Mouse (Mus musculus) lung, postnatal 14 days (tissue): ENCODE data around the gene Itprid2.
"Not testable (repeated sequence)": the region's sequence is repeated elsewhere in the genome, so short reads cannot be mapped to it uniquely, and the experiment has no call there.

Experiments
- DNase-seq: peaks from one replicate; pipeline ENCODE4 v3.0.0; 2021

Gene Itprid2

DNA sequence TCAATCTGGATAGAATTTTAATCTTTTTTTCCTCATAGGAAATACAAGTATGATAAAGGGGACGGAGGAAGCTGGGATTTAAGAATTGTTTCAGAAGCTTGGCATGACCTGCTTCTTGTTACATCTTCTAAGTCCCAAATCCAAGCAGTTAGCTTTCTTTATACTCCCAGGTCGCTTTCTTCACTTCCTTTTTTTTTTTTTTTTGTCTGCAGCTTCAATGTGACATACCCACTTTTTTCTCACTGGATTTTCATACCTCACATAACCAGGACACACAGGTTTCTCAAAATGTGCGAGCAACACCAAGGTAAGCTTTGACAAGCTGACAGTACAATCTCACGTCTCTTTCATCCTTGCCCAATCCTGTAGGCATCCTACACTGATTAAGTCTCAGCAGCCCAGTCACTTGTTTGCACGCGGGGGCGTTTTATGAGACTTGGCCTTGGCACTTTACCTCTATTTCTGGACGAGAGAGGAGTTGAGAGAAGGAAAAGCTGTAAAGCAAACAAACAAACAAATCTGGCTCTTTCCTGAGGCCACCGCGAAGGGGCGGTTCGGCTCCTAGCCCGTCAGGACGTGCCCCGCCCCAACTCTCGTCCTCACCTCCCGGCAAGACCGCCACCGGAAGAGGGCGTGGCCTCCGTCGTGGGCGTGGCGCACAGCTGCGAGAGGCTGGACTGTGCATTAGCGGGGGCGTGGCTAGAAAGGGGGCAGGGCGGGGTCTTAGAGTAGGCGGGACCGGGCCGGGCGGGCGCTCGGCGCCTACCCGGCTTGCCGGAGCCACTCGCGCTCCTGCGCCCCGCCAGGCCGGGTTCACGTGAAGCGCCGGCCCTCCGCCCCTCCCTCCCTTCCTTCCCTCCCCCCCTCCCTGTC, at the start of gene Itprid2:
Gene Itprid2 (plus strand): TSS at position 825 of the 873 bp plus-strand sequence.
- DNase-seq: peak; percentile 100

DNA sequence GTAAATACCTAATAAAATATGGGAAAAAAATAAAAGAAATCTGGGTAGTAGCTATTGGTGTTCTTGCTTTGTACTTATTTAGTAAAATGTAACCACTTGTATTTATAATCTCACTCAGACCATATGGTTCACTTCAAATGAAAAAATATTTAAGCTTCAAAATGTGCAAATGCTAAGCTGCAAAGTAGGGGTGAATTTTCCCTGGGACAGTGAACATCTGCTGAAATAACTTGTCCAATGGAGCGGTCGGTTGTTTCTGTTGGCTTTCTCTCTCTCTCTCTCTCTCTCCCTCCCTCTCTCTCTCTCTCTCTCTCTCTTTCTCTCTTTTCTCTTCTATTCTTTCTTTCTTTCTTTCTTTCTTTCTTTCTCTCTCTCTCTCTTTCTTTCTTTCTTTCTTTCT, 39.0 kb upstream of the Itprid2 start:
- DNase-seq: no peak

DNA sequence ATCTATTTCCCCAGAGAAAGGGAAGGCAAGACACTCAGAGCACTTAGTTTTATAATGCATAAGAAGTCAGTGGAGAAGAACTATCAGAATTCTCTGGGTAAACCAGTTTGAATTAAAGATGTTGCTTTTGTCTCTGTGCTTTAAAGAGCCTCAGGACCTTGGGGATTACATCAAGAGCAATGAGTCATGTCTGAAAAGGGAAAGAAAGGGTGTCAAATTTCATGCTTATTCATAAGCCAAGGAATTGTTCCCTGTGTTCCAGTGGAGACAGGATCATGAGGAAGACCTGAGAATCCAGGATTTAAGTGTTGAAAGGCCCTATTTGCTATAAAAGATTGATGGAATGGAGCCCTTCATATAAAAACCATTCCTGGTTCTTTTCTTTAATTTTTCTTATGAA, 38.1 kb upstream of the Itprid2 start:
- no peak for DNase-seq

DNA sequence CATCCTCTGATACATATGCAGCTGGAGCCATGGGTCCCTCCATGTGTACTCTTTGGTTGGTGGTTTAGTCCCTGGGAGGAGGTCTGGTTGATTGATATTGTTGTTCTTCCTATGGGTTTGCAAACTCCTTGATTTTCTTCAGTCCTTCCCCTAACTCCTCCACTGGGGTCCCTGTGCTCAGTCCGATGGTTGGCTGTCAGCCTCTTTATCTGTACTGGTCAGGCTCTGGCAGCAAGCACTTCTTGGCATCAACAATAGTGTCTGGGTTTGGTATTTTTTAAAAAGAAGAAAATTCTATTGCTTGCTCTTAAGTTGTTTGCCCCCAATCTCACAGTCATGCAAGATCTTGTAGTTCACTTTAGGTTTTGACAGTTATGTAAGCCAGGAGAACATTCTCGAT, 34.0 kb upstream of the Itprid2 start:
- DNase-seq: not testable (repeated sequence)

DNA sequence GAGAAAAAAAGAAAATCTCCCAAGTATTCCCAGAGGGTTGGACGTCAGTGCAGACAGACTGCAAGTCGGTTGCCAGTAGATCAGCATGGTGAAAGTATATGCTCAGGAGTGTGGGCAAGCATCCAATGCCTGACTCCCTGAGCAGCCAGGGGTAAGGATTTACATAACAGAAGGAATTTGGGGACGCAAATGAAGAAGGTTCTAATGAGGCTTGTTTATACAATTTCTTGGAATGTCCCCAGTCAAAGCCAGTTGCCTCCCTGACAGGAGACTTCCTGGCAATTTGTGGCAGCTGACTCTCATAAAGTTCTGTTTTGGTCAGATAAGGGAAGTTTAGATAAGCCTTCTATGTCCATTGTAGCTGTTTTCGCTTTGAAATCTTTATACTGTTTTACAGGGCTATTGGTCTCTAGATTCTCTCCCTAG, 33.4 kb upstream of the Itprid2 start:
- peak; percentile 4 for DNase-seq

DNA sequence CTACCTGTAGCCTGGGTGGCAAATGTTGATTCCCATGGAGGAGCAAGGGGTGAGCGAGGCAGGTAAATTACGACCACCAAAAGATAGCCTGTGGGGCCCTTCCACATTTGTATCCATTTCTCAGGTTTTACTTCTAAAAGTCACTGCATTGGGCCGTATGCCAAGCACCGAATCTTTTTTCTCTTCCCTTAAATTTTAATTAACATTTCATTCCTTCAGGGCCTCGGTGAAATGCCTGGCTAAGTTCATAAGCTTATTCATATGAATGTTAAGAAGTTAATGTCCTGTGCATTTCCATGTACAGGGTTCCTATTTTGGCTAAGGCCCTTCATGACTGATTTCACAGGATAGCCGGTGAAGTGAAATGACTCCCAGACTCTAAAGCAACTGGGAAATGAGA, 32.8 kb upstream of the Itprid2 start:
- DNase-seq: no peak

DNA sequence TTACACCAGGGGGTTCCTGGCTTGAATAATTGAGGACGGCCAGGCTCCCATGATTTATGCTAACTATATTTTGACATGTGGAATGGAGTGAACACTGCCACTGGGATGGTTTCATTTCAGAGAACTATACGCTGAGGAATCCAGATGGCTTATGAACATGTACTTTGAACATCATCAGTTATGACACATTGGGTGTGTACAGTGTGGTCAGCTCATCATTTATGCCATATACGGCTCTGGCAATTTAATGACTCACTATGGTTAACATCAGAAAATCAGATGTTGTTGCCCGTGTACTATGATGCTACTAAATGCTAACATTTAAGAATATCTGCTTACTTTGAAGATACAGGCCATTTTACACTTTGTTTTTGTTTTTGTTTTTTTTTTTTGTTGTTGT, 31.8 kb upstream of the Itprid2 start:
- no peak for DNase-seq

DNA sequence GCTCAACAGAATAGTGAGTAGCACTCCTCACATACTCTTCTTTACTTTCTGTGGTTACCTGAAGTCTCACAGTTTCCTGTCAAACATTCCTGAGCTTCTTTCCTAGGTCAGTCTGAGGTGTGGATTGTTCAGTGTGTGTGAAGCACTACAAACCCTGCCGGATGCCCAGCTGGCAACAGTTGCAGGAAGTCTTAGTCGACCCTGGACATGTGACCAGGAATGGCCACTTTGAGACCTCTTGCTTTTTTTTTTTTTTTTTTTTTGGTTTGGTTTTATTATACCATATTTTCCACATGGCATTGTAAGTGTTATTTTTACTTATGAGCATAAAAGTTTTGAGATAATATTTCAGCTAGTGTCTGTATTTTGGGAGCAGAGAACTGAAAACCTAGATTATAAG, 29.1 kb upstream of the Itprid2 start:
- no peak for DNase-seq

DNA sequence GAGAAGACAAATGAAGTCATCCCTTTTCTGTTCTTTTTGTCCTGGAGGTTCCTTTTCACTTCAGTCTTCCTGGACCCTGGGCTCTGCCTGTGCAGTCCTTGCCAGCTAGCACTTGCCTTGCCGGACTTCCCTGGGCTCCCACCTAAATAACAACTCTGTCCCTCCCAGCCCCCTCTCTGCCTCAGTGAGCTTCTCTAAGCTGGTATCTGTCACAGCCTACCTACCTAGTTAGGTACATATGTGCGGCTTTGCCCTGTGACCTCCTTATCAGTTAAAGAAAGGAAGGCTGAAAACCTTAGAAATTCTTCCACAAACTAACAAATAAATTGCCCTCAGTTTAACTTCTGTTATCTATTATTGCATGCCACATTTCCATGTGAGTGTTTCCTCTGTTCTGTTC, 28.0 kb upstream of the Itprid2 start:
- no peak for DNase-seq

DNA sequence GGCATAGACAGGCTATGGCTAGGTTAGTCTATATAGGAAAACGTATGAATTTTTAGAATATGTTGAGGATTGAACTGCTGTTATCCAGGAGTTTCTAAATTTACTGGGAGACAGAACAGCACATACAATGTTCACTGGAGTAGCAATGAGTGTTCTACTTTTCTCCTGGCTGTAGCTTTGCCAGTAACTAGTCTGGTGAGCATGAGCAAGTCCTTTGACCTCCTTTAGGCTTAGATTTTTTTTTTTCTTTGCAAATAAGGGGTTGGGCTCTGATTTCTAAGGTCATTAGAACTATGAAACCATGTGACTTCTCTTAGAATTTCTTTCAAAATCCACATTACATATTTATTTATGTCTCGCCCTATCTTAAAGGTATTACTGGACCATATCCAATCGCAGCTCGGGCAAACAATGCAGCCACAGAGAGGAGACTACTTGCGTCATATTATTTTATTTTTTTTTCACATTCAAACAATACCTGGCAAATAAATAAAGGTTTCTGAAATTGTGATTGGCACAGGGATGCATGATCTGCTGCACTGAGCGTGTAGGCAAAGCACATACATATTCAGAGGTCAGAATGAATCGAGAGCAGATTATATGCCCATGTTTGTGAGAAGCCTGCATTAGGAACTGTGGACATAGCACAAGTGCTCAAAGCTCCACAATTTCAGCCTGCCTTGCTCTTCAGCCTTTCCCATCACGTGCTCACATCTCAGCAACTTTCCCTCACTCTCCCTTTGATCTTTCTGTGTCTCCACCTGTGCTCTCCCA, 26.7 kb upstream of the Itprid2 start:
- no peak for DNase-seq

DNA sequence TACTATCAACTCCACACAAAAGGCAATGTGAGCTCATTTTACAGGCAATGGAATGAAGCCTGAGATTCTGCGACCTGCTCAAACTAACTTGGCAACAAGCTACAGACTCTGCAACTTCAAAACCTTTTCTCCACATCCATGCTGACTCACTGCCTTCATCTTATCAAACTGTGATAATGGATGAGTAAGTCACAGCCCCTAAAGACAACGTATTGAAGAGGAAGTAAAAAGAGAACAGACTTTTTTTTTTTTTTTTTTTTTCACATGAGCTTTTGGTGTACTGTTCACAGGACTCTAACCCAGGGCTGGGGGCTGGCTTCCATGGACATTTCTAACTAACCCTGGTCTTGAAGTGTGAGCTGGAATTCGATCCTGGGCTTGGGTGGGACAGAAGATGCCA, 24.3 kb upstream of the Itprid2 start:
- no peak for DNase-seq

DNA sequence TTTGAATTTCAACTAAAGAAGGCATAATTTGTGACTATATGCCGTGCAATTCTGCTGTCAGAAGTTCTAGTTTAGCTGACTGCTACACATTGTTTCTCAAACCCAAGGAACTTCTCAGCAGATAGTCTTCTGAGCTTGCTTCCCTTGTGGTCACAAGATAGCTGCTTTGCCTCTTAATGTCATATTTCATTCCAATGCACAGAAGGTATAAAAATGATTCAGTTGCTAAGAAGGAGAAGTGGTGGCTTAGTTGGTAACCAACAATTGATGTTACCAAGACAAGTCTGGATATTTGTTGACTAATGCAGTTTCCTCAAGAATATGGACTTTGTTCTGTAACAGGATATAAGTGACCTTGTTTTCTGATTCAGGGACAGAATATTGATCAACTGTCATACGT, 17.0 kb upstream of the Itprid2 start:
- DNase-seq: no peak

DNA sequence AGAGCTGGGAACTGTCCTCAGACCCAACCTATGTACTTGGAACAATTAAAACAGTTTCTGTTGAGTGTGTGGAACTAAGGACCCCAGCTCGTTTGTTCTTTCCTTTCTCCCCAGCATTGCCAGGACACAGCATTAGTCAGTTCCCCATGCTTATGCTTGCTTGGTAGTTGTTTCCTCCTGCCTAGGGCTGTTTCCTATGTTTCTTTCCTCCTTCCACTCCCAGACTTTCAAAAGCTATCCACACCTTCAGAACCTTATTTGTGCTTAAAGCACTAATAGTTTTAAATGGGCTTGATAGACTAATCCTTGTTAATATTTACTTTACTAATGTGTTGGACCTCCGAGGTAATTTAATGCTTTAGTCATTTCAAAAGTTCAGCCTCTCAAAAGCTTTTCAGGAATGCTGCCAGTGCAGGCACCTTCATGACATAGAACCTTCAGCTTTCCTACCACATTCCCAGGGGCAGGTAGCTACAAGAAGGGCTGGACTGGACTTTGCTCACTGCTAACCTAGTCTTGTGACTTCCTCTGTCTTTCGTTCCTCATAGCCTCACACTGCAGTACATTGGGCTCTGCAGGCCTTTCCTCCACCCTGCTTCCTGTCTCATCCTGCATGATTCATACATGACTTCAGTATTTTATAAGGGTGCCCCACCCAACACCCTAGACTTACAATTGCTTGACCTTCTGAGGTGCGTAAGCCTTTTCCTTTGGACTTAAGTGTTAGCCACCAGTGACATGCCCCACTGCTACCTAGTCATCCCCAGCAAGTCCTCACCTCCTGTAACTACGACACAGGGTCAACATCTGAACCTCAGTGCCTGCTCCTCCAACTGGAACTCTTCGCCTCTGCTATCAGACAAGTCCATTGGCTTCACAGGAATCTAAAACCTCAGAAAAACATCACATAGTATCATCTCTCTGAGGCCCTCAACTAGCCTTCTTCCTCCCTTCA, 16.3 kb upstream of the Itprid2 start:
- no peak for DNase-seq

DNA sequence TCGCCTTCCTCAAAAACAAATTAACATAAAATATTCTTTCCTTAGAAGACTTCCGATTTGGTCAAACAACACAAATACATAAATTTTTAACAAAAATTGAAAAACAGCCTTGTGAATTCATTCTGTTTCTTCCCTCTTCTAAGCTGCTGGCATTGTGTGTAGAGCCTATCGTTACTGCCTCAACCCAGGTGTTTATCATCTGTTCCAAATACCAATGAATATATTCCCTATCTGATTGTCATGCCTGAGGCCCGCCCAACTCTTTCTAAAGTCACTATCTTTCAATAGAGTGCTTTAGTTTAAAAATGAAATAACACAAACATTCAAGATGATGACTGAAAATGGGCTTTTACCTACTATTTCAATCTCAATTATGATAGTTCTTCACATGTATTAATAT, 11.9 kb upstream of the Itprid2 start:
- no peak for DNase-seq

DNA sequence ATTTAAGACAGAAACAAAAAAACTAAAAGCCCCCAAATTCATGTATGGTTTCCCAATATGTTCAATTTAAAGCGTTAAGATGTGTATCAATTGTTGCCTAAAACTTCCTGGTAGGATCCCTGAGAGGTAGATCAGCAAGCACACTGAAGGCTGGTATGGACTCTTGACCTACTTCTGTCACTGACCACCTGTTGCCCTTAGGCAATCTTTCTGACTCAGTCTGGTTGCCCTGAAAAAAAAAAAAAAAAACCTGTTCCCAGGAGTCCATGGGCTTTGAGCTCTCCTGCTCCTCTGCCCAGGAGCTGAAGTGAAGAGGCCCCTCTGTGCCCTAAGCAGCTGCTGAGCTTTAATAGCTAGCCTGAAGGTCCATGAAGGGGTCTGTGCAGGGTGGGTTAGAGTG, 7.5 kb upstream of the Itprid2 start:
- no peak for DNase-seq

DNA sequence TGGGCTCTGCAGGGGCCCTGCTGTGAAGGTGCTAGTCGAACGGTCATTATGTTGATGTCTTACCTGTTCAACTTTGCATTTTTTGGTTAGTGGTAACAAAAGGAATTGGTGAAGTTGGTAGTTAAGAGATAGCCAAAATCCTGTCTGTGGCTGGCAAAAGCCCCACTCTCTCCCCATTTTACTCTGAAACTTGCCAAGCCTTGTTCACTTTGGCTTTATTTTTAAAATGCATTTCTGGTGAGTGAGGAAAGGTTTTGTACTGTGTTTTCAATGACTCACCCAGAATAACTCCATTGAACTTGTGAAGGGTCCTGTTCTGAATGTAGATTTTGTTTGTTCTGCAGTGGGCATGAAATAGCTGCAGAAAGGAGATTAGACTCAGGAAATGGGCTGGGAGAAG, 4.9 kb upstream of the Itprid2 start:
- DNase-seq: no peak

DNA sequence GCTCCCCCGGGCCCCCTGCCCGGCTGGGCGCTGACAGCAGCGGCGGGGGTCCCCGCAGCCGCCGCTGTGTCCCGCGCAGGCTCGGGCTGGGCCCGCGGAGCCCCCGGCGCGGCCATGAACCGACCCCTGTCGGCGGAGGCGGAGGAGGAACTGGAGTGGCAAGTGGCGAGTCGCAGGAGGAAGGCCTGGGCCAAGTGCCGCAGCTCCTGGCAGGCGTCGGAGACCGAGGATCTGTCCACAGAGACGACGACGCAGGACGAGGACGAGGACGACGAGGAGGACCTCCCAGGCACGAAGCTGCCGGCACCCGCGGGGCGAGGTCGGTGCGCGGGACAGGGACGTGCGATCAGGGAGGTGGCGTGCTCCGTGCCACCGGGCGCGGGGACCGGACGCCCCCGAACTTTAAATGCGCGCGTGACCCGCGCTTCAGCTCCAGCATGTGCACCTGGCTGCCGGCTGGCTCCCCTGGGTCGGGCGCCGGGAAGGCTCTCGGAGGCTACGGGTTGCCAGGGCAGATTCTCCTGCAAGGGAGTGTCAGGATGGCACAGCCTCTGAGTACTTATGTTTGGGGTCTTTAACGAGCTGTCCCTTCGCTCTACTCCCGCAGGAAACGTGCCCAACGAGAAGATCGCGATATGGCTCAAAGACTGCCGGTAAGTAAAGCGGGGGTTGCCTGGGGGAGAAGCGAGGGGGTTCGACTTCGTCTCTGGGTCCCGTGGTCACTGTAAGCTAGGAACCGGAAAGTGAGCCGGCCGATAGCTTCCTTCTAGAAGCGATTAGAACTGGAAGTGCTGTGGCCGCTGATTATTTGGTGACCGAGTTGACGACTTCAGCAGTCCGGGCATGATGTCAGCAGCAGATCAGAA, 507 bp downstream of the Itprid2 start:
- peak; percentile 67 for DNase-seq

DNA sequence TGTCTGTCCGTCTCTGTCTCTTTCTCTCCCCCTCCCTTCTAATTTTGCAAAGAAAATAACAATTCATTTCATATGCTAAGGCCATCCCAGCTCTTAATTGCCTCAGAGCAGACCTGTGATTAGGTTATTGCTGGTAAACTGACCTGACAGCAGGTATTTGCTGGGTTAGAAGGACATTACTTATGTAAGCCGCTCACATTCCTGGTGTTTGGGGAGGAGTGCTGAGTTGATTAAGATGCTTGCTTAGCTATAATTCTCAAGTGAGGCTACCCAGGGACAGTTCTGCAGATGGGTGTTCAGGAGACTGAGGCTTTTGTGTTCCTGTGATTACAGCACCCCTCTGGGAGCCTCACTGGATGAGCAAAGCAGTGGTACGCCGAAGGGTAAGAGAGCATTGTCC, 3.8 kb downstream of the Itprid2 start:
- no peak for DNase-seq

DNA sequence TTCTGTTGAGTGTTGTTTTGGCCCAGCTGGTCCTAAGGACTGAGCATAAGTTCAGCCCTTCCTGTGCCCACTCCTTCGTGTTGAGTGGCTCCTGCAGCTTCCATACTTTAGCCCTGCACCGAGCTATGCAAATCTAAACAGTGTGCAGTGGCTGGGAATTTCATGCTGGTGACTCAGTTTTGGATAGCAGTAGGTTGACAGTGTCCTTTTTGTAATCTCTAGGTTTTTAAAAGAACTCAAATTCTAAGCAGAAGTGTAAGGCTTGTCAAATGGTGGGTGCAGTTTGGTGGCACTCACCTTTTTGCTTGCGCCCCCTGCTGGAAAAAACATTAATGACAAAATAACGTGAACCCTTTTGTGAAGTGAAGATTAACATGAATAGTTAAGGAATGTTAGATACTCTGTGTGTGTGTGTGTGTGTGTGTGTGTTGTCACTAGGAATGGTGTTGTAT, 11.1 kb downstream of the Itprid2 start:
- peak; percentile 78 for DNase-seq

DNA sequence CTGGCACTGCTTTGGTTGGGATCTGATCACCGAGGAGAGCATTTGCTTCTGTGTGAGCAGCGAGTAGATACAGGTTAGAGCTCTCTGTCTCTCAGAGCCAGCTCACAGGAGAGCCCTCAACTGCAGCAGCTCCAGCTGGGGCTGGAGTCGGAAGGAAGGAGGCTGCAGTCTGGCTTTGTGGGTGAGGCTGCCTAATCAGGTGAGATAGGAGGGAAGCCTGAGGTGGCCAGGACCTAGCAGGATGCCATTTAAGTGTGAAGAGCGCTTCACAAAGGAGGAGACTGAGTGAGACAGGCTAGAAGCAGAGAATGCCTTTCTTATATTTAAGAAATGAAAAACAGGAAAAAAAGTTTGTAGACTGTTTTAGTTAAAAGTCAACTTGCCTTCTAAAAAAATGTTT, 11.9 kb downstream of the Itprid2 start:
- DNase-seq: no peak

DNA sequence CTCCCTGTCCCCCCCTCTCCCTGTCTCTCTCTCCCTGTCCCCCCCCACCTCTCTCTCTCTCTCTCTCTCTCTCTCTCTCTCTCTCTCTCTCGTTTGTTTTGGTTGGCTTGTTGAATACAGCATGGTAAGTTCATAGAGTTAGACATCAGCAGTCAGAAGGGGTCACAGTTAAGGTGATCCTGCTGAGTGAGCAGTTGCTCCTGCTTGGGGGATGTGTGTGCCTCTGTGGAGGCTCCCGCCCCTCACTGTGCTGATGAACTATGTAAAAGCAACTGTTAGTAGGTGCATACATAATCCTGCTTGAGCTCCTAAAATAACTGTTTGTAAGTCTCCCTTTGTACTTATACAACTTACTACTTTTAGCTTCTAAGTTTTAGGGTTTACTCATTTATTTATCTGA, 12.6 kb downstream of the Itprid2 start:
- no peak for DNase-seq

DNA sequence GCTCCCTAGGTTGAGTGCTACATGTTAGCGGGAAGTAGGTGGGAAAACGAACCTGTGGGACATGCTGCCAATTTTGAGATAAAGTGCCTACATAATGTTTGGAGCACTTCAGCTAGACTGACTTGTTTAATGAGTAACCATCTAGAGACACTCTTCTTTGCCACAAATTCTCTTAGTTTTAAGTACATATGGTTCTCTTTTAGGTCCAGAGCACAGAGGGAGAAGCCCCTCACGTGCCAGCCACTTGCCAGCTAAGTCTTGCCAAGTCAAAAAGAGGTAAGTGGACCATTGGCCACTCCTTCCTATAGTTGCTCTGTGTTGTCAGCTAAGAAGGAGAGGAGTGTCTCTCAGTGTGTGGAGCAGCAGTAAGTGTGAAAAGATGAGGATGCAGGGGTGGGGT, 16.0 kb downstream of the Itprid2 start:
- no peak for DNase-seq
